Mouse (Mus musculus) heart, postnatal 0 days (tissue): Measurements from ENCODE around the gene Kcnj6. TPM values are rescaled to one million over a fixed set of nuclear protein-coding genes. Genes with fewer than 3 reads are reported as not detected.

ENCODE experiments used
- ATAC-seq: fragments of 200-750 bp; cut with Nextera tagmentation; 2 replicates; pipeline ENCODE4 v1.8.0; 2017; ENCODE audit warnings: low read depth, moderate number of reproducible peaks, moderate library complexity; ENCODE audit not compliant: insufficient read depth
- DNase-seq: peaks from one replicate; pipeline ENCODE4 v3.0.0-alpha.2; 2016; ENCODE audit warnings: low spot score
- H3K27ac ChIP-seq: fragments of 300-500 bp; sonication (generic); 2 replicates; pipeline ENCODE4 v1.5.1; 2014; ENCODE audit warnings: low read depth, mild to moderate bottlenecking
- H3K27me3 ChIP-seq: fragments of 300-500 bp; sonication (generic); 2 replicates; pipeline ENCODE4 v1.6.1; 2014; ENCODE audit warnings: low read length, mixed read lengths; ENCODE audit not compliant: control insufficient read depth, insufficient read depth
- H3K36me3 ChIP-seq: fragments of 300-500 bp; sonication (generic); replicated peaks from 2 replicates; pipeline ENCODE4 v1.6.1; 2014; ENCODE audit warnings: low read length, mixed read lengths; ENCODE audit not compliant: control insufficient read depth, insufficient read depth
- H3K4me1 ChIP-seq: fragments of 300-500 bp; sonication (generic); 2 replicates; pipeline ENCODE4 v1.6.1; 2014; ENCODE audit warnings: antibody characterized with exemption; ENCODE audit not compliant: control insufficient read depth, insufficient read depth
- H3K4me2 ChIP-seq: fragments of 300-500 bp; sonication (generic); 2 replicates; pipeline ENCODE4 v1.6.1; 2014; ENCODE audit warnings: low read depth, mild to moderate bottlenecking, low read length, moderate library complexity
- H3K4me3 ChIP-seq: fragments of 300-500 bp; sonication (generic); 2 replicates; pipeline ENCODE4 v1.5.1; 2014; ENCODE audit warnings: low read depth, low read length
- H3K9ac ChIP-seq: fragments of 300-500 bp; sonication (generic); replicated peaks from 2 replicates; pipeline ENCODE4 v1.6.1; 2014; ENCODE audit warnings: low read depth, low read length, mixed read lengths
- H3K9me3 ChIP-seq: fragments of 300-500 bp; sonication (generic); replicated peaks from 2 replicates; pipeline ENCODE4 v1.6.1; 2016; ENCODE audit warnings: low read length; ENCODE audit not compliant: control insufficient read depth
- CTCF ChIP-seq: IDR thresholded peaks from 2 replicates; pipeline ENCODE4 v1.5.1; 2016; ENCODE audit warnings: antibody characterized with exemption, control low read depth, low read depth
- EP300 ChIP-seq: IDR thresholded peaks from 2 replicates; pipeline ENCODE4 v1.6.1; 2016; ENCODE audit warnings: antibody characterized with exemption, low read depth
- WGBS: fragments of 180-500 bp; shearing (Covaris S2); extraction: QIAGEN DNeasy Blood & Tissue Kit; methylation state at CpG from one replicate; pipeline ENCODE4 v1.1.7; 2014; 5-methylcytosine and 5-hydroxymethylcytosine counted together
- polyA plus RNA-seq: library from polyadenylated mRNA; unstranded; fragments of >200 nt; fragmentation: Nextera tagmentation; extraction: Ambion mirVana; gene quantifications from 2 replicates; pipeline ENCODE4 v1.2.1, GENCODE M21; 2015
- total RNA-seq: library from RNA; depleted of rRNA; stranded (reverse); fragments of >200 nt; gene quantifications from 2 replicates; pipeline ENCODE4 v1.2.3, GENCODE M21; 2014; ENCODE audit warnings: low replicate concordance

The Kcnj6 gene
- total and polyA plus RNA-seq, 2 experiments from 2014 or later, result not detected

GRCm38 (mm10) chr16:94789958-94790357 is 207.5 kb downstream of the Kcnj6 start:
- Histone ChIP-seq H3K4me1 (no peaks in the 10 kb centered on the region; the same call in 1 of the 2 replicates), H3K4me3 (no peak overlapping the region), H3K27ac (no peak overlapping the region), H3K27me3 (no peaks in the 10 kb centered on the region), H3K9me3 (no peaks in the 10 kb centered on the region), H3K4me2 (no peak overlapping the region), H3K36me3 (no peaks in the 10 kb centered on the region), H3K9ac (no peak overlapping the region)
- peak; percentile 52 for DNase-seq
- peak; percentile 49 for ATAC-seq
- no peak for TF ChIP-seq EP300
- peak; percentile 84 for TF ChIP-seq CTCF
- WGBS, result 19% methylated on average over 6 of the region's 6 CpGs

GRCm38 (mm10) chr16:94788716-94789115 is 208.8 kb downstream of the Kcnj6 start:
- no peak overlapping the region for H3K4me2 ChIP-seq
- H3K9me3 ChIP-seq, result no peaks in the 10 kb centered on the region
- no peak overlapping the region for H3K4me3 ChIP-seq
- H3K27ac ChIP-seq, result no peak overlapping the region
- H3K9ac ChIP-seq, result no peak overlapping the region
- WGBS, result 78% methylated on average over 7 of the region's 7 CpGs
- no peaks in the 10 kb centered on the region; the same call in 1 of the 2 replicates for H3K4me1 ChIP-seq
- DNase-seq (no peak), ATAC-seq (no peak)
- no peaks in the 10 kb centered on the region for H3K36me3 ChIP-seq
- H3K27me3 ChIP-seq, result no peaks in the 10 kb centered on the region
- TF ChIP-seq CTCF (no peak), EP300 (no peak)

DNA sequence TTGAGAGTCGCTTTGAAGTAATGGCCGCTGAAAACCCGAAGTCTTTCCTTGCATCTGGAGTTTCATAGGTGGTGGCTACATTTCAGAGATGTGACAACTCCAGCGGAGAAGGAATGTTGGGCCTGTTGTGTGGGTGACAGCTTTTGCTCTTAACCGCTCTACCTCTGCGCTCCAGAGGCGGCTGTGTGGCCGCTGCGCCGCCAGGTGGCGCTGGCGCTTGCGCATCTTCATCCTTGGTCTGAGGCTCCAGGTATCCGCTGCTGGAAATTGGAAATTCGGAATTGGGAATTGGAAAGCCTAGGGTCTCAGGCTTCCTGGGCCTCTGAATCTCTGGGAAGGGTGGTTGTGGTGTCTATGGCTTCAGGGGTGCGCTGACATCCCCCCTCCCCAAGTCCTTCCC is 209.3 kb downstream of the Kcnj6 start:
- Histone ChIP-seq H3K4me1 (no peaks in the 10 kb centered on the region; the same call in 1 of the 2 replicates), H3K9ac (no peak overlapping the region), H3K27ac (no peak overlapping the region), H3K9me3 (no peaks in the 10 kb centered on the region), H3K4me2 (no peak overlapping the region), H3K4me3 (no peak overlapping the region), H3K27me3 (no peaks in the 10 kb centered on the region), H3K36me3 (no peaks in the 10 kb centered on the region)
- 6% methylated on average over 16 of the region's 16 CpGs for WGBS
- peak; percentile 32 for DNase-seq
- TF ChIP-seq CTCF (peak; percentile 87), EP300 (no peak)
- ATAC-seq, result peak; percentile 40; the same call in 1 of the 2 replicates

DNA sequence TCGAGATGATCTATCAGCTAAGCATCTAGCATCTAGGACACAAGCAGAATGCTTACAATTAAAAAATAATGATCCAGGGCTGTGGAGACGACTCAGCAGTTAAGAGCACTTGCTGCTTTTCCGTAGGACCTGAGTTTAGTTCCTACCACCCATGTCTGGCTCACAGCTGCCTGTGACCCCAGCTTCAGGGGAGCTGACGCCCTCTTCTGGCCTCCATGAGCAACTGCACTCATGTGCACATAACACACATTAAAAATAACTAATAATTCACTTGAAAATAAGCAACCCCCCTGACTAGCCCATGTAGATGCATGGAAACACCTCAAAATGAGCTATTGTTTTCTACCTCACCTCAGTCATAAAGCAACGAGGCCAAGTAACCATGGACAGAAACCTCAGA is 211.6 kb downstream of the Kcnj6 start:
- Histone ChIP-seq H3K9me3 (no peaks in the 10 kb centered on the region), H3K4me1 (no peaks in the 10 kb centered on the region; the same call in 1 of the 2 replicates), H3K4me2 (no peak overlapping the region), H3K27me3 (no peaks in the 10 kb centered on the region), H3K27ac (no peak overlapping the region), H3K4me3 (no peak overlapping the region), H3K9ac (no peak overlapping the region), H3K36me3 (no peaks in the 10 kb centered on the region)
- TF ChIP-seq EP300 (no peak), CTCF (no peak)
- DNase-seq, result no peak
- ATAC-seq, result no peak
- WGBS, result 71% methylated on average over 5 of the region's 5 CpGs

- Histone ChIP-seq H3K9ac (no peak overlapping the region), H3K4me1 (no peaks in the 10 kb centered on the region), H3K36me3 (no peaks in the 10 kb centered on the region), H3K27me3 (no peaks in the 10 kb centered on the region), H3K4me2 (no peak overlapping the region), H3K9me3 (no peaks in the 10 kb centered on the region), H3K27ac (no peak overlapping the region), H3K4me3 (no peak overlapping the region)
- ATAC-seq, result no peak
- no peak for TF ChIP-seq EP300
- no peak; the same call in none of the 2 replicates for TF ChIP-seq CTCF
- 56% methylated on average over 7 of the region's 7 CpGs for WGBS
- DNase-seq, result no peak
Measured at GRCm38 (mm10) chr16:94783696-94784095, 213.8 kb downstream of the Kcnj6 start.

- ATAC-seq (no peak), DNase-seq (no peak)
- Histone ChIP-seq H3K27ac (no peak overlapping the region), H3K9me3 (no peaks in the 10 kb centered on the region), H3K4me2 (no peak overlapping the region), H3K4me1 (no peaks in the 10 kb centered on the region), H3K9ac (no peak overlapping the region), H3K36me3 (no peaks in the 10 kb centered on the region), H3K4me3 (no peak overlapping the region), H3K27me3 (no peaks in the 10 kb centered on the region)
- WGBS, result 78% methylated on average over 24 of the region's 24 CpGs
- TF ChIP-seq EP300 (no peak), CTCF (no peak)
Measured at GRCm38 (mm10) chr16:94782110-94782946, 215.2 kb downstream of the Kcnj6 start.
